Mouse (Mus musculus) G1E (cell line): Measurements from ENCODE around the gene Atg10. TPM values are rescaled to one million over a fixed set of nuclear protein-coding genes. Genes with fewer than 3 reads are reported as not detected.

ENCODE experiments used
- ATAC-seq: 2 replicates; pipeline ENCODE4 v1.8.0; 2016; ENCODE audit warnings: mild to moderate bottlenecking; ENCODE audit not compliant: insufficient number of reproducible peaks, poor library complexity, low FRiP score, severe bottlenecking; ENCODE audit errors: extremely low read depth
- DNase-seq: peaks from one replicate; pipeline ENCODE4 v3.0.0; 2012; ENCODE audit warnings: low spot score
- H3K27me3 ChIP-seq: 2 replicates; pipeline ENCODE4 v1.6.1; 2012; ENCODE audit warnings: mild to moderate bottlenecking, low read length, inconsistent platforms; ENCODE audit not compliant: insufficient read depth
- H3K36me3 ChIP-seq: replicated peaks from 2 replicates; pipeline ENCODE3; 2012; ENCODE audit warnings: mild to moderate bottlenecking, inconsistent platforms
- H3K4me1 ChIP-seq: 2 replicates; pipeline ENCODE4 v1.6.1; 2012; ENCODE audit warnings: low read depth, low read length, inconsistent platforms, mixed read lengths; ENCODE audit not compliant: insufficient read depth
- H3K4me3 ChIP-seq: 2 replicates; pipeline ENCODE4 v1.5.1; 2012; ENCODE audit warnings: low read depth, mild to moderate bottlenecking, inconsistent platforms, low read length, moderate library complexity, mixed read lengths
- H3K9me3 ChIP-seq: replicated peaks from 2 replicates; pipeline ENCODE4 v1.6.1; 2012; ENCODE audit warnings: inconsistent platforms
- CTCF ChIP-seq: IDR thresholded peaks from 2 replicates; pipeline ENCODE4 v1.5.1; 2012; ENCODE audit warnings: low read depth, low read length, inconsistent platforms, mixed read lengths
- GATA1 ChIP-seq: IDR thresholded peaks from 2 replicates; pipeline ENCODE4 v1.6.1; 2012; ENCODE audit warnings: borderline replicate concordance, low read length, inconsistent platforms, mixed read lengths
- GATA2 ChIP-seq: IDR thresholded peaks from 2 replicates; pipeline ENCODE4 v1.6.1; 2012; ENCODE audit warnings: low read depth, low read length, inconsistent platforms, borderline replicate concordance
- POLR2AphosphoS5 ChIP-seq: IDR thresholded peaks from 2 replicates; pipeline ENCODE4 v1.6.1; 2012; ENCODE audit warnings: low read depth, low read length, inconsistent platforms; ENCODE audit not compliant: insufficient replicate concordance
- TAL1 ChIP-seq: conservative IDR thresholded peaks from 2 replicates; pipeline ENCODE4 v1.6.1; 2012; ENCODE audit warnings: low read depth, low read length, inconsistent platforms, mixed read lengths
- polyA plus RNA-seq: library from polyadenylated mRNA; stranded (reverse); fragments of >175 nt; gene quantifications from 2 replicates; pipeline ENCODE4 v1.2.3, GENCODE M21; 2012
- total RNA-seq, 2 experiments: library from RNA; stranded (forward) in 1 of 2; stranded (reverse) in 1 of 2; fragments of 200-1000 nt in 1 of 2; fragments of >200 nt in 1 of 2; fragmentation: Nextera tagmentation in 1 of 2; gene quantifications; 2 replicates each; pipeline ENCODE4 v1.2.3; 2014 to 2017

Gene Atg10
- total and polyA plus RNA-seq, 3 experiments, result 0.28 to 23.3 (median 10.1) TPM

- no peak for TF ChIP-seq POLR2AphosphoS5
- no peak for TF ChIP-seq TAL1
- no peak for TF ChIP-seq GATA1
- no peak for TF ChIP-seq CTCF
- TF ChIP-seq GATA2, result no peak
- no peak for ATAC-seq
- no peak overlapping the region for H3K4me3 ChIP-seq
Measured at GRCm38 (mm10) chr13:91155429-91156207, 68.2 kb downstream of the Atg10 start.

DNA sequence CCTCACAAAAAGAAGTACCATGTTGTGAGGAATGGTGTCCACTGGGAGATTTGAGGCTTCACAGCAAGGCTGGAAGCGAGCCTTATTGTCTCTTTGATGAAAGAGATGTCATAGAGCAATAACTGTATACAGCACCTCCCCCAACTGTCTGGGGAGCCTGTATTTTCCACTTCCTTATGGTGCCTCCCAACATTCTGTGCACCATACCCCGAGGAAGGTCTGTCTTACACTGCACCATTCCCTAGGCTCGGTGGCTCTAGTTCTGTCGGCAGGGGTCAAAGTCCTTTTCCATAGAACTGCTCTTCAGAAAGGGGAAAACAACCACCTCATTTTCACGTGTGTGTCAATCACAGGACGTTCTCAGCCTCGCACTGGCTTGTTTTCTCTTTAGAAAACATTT, 69.1 kb downstream of the Atg10 start:
- DNase-seq (no peak), ATAC-seq (no peak)
- peaks cover 2% of the 10 kb centered on the region; the same call in 1 of the 2 replicates for H3K4me1 ChIP-seq
- no peaks in the 10 kb centered on the region for H3K9me3 ChIP-seq
- no peak overlapping the region for H3K4me3 ChIP-seq
- TF ChIP-seq GATA2, result no peak
- TF ChIP-seq CTCF, result no peak
- no peak for TF ChIP-seq GATA1
- no peak for TF ChIP-seq POLR2AphosphoS5
- TF ChIP-seq TAL1, result no peak
- H3K36me3 ChIP-seq, result peaks cover 4% of the 10 kb centered on the region
- no peaks in the 10 kb centered on the region for H3K27me3 ChIP-seq

More at GRCm38 (mm10) chr13:91155429-91156207, 68.2 kb downstream of the Atg10 start:
- H3K36me3 ChIP-seq, result peaks cover 4% of the 10 kb centered on the region
- no peaks in the 10 kb centered on the region for H3K9me3 ChIP-seq
- H3K27me3 ChIP-seq, result no peaks in the 10 kb centered on the region
- no peak for DNase-seq
- H3K4me1 ChIP-seq, result peaks cover 2% of the 10 kb centered on the region; the same call in 1 of the 2 replicates

GRCm38 (mm10) chr13:91136337-91136736, 87.4 kb downstream of the Atg10 start:
- no peaks in the 10 kb centered on the region for H3K9me3 ChIP-seq
- TF ChIP-seq POLR2AphosphoS5 (no peak), GATA2 (no peak), TAL1 (no peak), CTCF (no peak), GATA1 (no peak)
- H3K4me3 ChIP-seq, result no peak overlapping the region
- no peaks in the 10 kb centered on the region for H3K36me3 ChIP-seq
- no peaks in the 10 kb centered on the region for H3K27me3 ChIP-seq
- H3K4me1 ChIP-seq, result no peaks in the 10 kb centered on the region
- no peak for ATAC-seq
- DNase-seq, result no peak

GRCm38 (mm10) chr13:91133334-91133890, 90.4 kb downstream of the Atg10 start:
- no peak for ATAC-seq
- DNase-seq, result no peak
- H3K9me3 ChIP-seq, result no peaks in the 10 kb centered on the region
- H3K4me1 ChIP-seq, result no peaks in the 10 kb centered on the region
- no peak overlapping the region for H3K4me3 ChIP-seq
- no peaks in the 10 kb centered on the region for H3K27me3 ChIP-seq
- no peaks in the 10 kb centered on the region for H3K36me3 ChIP-seq
- TF ChIP-seq GATA2 (no peak), CTCF (no peak), GATA1 (no peak), TAL1 (no peak), POLR2AphosphoS5 (no peak)

- no peaks in the 10 kb centered on the region for H3K9me3 ChIP-seq
- H3K4me3 ChIP-seq, result no peak overlapping the region
- peaks cover 3% of the 10 kb centered on the region; the same call in 1 of the 2 replicates for H3K4me1 ChIP-seq
- H3K27me3 ChIP-seq, result peaks cover 5% of the 10 kb centered on the region; the same call in 1 of the 2 replicates
- ATAC-seq (no peak), DNase-seq (no peak)
- peaks cover 4% of the 10 kb centered on the region for H3K36me3 ChIP-seq
- TF ChIP-seq CTCF (no peak), TAL1 (no peak), GATA1 (no peak), POLR2AphosphoS5 (no peak), GATA2 (no peak)
Measured at GRCm38 (mm10) chr13:91129071-91129470, 94.7 kb downstream of the Atg10 start.

GRCm38 (mm10) chr13:91128581-91128980, 95.2 kb downstream of the Atg10 start:
- H3K9me3 ChIP-seq, result no peaks in the 10 kb centered on the region
- H3K27me3 ChIP-seq, result peaks cover 5% of the 10 kb centered on the region; the same call in 1 of the 2 replicates
- no peak overlapping the region for H3K4me3 ChIP-seq
- H3K36me3 ChIP-seq, result peaks cover 4% of the 10 kb centered on the region
- ATAC-seq (no peak), DNase-seq (no peak)
- no peak for TF ChIP-seq TAL1
- TF ChIP-seq POLR2AphosphoS5, result no peak
- TF ChIP-seq GATA2, result no peak
- TF ChIP-seq GATA1, result no peak
- TF ChIP-seq CTCF, result no peak
- H3K4me1 ChIP-seq, result peaks cover 3% of the 10 kb centered on the region; the same call in 1 of the 2 replicates
